Mouse (Mus musculus): ENCODE measurements around the gene Dnajc4. TPM values are rescaled to one million over a fixed set of nuclear protein-coding genes. Genes with fewer than 3 reads are reported as not detected.

Gene Dnajc4
- polyA plus RNA-seq (2014; fragmentation: Illumina TruSeq; extraction: RNeasy Lipid Tissue Mini Kit (QIAGEN cat#74804); ENCODE audit: low read depth, low replicate concordance), result not detected

DNA sequence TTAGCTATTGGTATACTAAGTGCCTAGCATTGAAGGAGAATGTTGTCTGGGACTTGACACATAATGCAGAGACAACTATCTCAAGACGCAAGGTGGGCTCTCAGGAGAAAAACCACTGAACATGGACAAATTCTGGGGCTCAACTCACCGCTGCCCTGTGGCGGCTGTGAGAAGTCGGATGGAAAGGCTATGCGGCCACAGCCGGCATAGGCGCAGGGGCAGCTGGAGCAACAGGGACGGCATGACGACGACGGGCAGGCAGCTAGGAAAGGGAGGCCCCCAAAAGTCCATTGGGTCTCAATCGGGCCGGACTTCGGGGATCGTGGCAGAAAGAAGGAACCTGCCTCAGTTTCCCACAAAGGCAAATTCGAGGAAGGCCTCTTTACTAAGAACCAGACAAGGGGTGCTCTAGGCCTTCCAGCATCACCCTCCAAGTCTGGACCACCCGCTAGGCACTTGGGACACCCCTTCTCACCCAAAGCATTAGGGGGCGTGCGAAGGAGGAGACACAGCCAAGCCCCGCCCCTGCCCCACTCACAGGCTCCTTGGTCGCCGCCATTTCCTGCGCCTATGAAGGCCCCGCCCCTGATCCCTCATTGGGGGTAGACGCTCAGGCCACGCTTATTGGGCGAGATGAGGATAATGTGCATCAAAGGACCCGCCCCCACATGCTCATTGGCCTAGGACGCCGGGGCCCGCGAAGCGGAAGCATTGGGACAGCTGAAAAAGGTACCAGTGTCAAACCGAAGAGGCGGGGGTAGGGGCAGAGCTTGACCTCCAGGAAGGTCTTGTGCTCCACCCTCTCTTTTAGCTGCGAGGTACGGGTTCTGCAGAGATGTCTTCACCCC, at the start of gene Dnajc4:
Gene Dnajc4, minus strand, starts transcription at position 562 of the 848 bp plus-strand sequence.

DNA sequence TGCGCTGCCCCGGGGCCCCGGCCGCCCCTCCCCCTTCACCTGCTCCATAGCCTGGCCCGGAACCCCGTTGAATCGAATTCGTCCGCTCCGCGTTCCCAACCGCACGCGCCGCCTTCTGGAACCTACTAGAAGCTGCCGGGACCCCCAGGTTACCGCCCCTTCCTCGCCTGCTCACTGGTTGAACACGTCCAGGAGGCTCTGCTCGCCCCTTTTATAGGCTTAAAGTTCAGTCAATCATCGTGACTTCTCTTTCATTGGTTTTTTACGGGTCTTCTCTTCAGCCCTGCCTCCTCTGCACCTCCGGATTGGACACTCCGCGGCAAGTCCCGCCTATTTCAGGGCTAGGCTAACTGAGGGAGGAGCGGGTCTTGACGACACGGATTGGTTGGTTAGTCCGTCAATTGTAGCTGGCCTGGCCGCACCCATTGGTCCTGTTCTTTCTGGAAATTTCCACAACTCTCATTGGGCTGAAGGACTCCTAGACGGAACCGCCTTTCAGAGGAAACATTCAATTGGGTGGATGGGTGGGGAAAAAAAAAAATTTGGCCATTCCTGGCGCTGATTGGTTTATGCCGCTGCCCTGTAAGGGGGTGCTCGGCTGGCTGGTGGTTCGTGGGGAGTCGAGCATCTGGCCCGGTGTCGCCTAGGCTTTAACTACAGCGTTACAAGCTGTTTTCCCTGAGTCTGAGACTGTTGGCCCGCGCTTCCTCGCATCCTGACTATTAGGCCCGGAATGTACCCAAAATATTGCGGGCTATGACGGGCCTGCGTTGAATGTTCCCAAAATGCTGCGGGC, 47.7 kb upstream of the Dnajc4 start, which contains the start of gene Stip1:
Gene Stip1, minus strand, starts transcription at position 127 of the 796 bp plus-strand sequence.

DNA sequence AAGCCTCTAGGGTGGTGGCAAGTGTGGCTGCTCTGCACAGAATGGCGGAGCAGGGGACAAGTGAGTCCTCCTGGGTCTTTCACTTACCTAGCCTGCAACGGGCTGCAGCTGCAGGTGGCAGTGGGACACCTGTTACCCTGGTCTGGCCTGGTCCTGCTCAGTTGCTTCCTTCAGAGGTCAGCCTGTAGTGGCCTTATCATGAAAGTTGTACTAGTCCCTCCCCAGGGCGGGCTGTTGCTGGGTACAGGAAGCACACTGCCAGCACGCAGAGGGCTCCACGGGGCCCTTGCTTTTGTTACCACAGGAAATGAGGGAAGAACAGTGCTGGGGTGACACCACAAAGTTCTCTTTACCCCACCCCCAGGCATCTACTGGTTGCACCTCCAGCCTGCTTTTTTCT, 26.8 kb upstream of the Dnajc4 start, which contains the start of gene Fermt3:
Gene Fermt3, minus strand, starts transcription at position 279 of the 400 bp plus-strand sequence.

DNA sequence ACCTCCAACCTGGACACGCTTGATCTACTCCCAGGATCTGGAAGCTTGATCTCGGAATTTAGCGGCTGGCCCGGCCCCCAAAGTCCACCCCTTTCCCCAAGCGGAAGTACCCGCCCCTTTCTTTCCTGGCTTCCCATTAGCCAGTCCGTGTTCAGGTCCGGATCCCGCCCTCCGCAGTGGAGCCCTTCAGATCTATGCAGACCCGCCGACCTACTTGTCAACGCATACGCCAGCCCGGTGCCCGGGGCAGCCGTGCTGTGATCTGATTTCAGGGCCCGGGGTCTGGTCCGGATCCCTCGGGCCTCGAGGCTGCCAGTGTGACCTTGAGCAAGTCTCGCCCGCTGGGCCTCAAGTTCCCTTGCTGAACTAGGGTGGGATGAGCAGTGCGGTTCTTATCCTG, 3.6 kb upstream of the Dnajc4 start, which contains the start of the genes Nudt22 and Trpt1:
Gene Nudt22, minus strand, starts transcription at position 112 of the 400 bp plus-strand sequence.
Gene Trpt1, plus strand, starts transcription at position 126 of the 400 bp plus-strand sequence.

DNA sequence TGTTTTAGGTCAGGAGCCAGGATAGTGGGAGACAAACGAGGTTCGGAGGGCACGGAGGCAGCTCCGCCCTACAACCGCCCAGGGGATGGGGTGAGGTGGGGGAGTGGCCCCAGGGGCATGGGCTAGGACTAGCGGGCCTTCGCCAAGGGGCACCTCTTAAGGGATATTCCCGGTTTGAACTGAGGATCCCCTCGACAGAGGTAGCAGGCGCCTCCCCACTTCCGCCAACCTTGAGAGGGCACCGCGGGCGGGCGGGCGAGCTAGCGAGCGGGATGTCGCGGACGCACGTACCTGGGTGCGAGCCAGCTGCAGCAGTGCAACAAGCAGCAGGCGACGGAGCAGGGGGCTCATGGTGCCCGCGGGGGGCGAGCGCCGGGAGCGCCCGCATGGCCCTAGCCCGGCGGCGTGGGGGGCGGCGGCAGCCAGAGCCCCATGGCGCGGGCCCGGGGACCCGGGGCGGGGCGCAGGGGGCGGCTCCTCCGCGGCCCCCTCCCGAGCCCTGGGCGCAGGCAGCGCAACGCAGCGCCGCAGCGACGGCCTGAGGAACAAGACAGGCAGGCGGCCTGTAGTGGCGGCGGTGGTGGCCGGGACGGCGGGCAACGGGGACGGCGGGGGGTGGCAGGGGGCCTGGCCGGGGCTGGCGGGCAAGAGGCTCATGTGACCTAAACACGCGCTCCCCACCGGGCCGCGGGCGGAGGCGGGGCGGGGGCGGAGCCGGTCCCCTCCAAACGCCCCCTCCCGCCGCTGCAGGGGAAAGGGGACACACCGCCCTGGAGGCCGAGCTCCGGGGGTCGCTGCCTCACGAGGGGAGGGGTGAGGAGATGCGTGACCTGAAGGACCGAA, 5.1 kb downstream of the Dnajc4 start, which contains the start of gene Vegfb:
Gene Vegfb, minus strand, starts transcription at position 591 of the 843 bp plus-strand sequence.

DNA sequence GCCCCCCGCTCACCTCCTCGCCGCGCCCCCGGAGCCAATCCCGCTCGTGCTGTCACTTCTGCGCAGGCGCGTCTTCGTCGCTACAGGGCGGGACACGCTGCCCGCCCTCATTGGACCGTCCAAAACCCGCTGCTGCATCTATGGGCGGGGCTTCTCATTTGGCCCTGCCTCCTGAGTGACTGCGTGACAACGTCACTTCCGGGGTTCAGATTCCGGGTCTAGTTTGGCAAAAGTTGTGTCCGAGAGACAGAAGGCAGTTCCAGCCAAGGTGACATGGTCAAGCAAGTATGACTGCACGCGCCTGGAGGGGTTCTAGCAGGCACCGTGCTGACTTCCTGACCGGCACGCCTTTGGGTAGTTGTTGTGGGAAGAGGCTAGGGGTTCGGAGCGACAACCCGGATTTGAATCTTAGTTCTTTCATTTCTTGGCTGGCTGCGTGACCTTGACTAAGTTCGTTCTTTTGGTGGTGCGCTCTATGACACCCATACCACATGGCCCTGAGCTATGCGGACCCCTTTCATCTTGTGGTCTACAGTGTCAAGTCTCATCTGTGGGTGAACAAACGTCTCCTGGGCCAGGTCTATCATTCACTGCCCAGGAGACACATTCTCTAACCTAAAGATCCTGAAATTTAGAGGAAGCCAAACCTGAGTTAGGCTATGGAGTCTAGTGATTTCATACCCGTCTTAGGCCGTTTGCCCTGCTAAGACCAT, 11.8 kb downstream of the Dnajc4 start, which contains the start of gene Fkbp2:
Gene Fkbp2, minus strand, starts transcription at position 121 of the 713 bp plus-strand sequence.

DNA sequence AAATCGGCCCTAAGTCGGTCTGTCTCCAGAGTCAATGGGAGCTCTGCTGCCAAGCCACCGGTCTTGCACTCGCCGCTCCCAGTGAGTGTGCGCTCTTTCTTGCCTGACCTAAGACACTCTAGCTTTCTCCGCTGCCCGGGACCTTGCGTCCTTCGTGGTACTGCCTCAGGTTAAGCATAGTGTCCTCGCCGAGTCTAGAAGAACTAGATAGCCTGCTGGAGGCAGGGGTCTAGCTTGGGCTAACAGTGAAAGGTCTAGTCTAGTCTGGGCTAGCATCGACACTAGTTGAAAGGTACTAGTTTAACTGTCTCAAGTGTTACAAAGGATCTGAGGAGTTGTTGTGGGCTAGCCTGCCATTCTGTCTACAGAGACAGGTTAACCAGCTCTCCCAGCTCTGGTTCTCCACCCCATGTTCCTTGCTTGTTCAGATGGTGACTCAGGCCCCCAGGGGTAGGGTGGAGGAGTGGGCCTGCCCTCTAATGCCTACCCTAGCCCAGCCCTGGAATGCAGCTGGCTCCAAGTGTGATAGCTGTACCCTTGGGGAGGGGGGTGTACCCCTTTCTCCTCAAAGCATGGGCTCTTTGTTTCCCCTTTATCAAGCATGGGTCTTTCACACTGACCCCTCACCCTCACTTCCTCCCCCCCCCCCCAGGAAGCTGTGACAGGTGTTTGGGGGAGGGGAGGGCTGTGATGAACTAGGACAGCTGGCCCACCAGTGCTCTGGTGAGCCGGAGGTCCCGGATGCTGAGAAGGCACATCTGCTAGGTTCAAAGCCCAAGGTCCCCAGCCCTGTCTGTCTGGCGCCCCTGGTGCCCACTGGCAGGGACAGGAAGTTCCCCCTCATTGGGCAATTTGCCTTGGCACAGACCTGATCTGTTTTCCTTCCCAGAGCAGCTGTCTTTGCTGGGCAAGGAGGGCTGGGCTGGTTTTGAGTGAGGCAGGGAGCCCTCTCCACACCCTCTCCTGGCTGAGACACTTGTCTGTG, 16.5 kb downstream of the Dnajc4 start, which contains the start of gene Plcb3:
Gene Plcb3, minus strand, starts transcription at position 934 of the 985 bp plus-strand sequence.

DNA sequence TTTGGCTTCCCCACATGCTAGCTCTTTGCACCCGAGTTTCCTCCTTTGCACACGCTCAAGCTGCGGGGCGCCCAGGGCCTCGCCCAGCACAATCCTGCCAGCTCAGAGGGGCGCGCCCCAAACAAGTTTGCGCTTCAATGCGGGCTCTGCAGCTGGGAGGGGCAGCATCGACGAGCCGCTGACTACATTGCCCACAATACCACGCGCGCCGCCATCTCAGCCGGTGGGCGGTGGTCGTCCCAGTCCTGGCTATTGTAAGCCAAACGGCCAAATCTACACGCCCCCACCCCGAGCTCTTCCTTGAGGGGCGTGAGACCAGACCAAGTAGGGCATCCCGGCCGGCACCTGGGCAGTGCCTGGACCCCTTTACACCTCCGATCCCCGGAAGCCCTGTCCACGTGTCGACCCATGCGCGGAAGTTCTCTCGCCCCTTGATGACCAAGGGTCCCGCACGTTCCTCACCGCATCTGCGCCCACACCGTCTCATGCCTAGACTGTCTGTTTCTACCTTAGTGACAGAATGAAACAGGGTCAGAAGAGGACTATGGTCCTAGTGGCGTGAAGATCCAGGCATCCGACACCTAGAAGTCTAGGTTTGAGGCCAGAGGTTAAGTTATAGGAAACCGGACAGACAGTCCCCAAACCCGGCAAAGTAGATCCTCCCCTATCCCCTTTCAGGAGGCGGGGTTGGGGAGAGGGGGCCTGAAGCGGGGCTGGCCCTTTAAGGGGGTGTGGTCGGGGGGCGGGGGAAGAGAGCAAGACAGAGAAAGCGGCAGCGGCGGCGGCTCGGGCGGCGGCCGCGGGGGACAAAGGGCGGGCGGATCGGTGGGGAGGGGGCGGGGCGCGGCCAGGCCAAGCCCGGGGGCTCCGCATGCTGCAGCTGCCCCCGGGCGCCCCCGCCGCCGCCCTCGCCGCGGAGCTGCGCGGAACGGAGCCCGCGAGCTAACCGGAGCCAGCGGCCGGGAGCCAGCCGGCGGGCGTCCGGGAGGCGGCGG, 17.9 kb downstream of the Dnajc4 start, which contains the start of gene Ppp1r14b:
Gene Ppp1r14b, plus strand, starts transcription at position 758 of the 995 bp plus-strand sequence.

DNA sequence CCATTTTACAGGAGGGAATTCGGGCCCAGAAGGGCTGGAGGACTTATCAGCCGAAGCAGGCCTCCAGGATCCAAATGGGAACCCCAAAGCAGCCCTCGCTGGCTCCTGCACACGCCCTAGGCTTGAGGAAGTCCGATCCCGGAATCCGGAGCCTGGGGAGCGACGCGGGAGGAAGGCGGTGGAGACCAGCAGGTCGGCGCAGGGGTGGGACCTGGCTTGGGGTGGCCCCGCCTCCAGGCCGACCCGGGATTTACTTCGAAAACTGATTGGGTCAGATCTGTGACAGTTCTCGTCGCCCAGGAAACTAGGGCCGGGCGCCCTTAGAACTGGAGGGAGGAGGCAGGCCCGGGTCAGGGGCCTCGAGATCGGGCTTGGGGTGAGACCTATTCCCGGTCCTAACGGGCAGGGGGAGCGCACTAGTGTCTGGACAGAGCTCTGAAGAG, 50.1 kb downstream of the Dnajc4 start, which contains the start of gene Gpr137:
Gene Gpr137, minus strand, starts transcription at position 232 of the 443 bp plus-strand sequence.

DNA sequence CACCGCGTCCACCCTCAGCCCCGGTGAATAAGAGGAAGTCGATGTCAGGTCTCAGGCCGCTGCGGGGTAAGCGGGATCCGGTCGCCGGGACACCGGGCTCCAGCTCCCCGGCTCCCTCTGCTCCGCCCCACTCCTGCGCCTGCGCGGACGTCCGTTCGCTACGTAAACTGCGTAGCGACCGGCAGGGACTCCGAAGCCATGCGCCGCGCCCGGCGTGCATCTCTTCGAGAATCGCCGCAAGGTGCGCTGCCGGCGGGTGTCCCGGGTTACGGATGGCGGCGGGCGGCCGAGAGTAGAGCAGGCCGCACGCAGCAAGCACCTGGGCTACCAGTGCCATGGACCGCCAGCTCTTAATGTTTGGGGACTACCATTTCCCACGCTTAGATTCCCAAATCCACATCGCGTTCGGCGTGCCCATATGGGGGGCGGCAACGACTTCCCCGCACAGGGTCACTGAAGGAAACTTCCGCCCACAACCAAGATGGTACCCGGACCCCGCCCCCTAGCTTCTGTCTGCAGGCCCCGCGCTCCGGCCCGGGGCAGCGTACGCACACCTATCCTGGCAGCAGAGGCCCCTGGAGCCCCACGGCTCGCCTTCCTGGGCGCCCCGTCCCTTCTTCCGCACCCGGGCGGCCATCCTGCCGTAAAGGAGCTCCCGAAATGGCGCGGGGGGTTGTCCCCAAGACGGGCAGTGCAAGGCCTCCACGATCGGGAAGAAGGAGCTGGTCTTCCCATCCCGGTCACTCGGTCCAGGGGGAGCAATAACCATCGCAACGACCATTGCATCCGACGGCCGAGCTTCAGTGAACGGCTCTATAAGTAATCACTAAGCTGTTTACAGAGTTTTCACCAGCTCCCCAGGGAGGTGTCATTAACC, 50.8 kb downstream of the Dnajc4 start, which contains the start of gene Bad:
Gene Bad, plus strand, starts transcription at position 490 of the 877 bp plus-strand sequence.

Other genes starting within 250 kb of the Dnajc4 start
- not detected for gene Rps6ka4, start 151.9 kb downstream of the Dnajc4 start, polyA plus RNA-seq (2014; fragmentation: Illumina TruSeq; extraction: RNeasy Lipid Tissue Mini Kit (QIAGEN cat#74804); ENCODE audit: low read depth, low replicate concordance)
- gene Ccdc88b, start 134.4 kb downstream of the Dnajc4 start, polyA plus RNA-seq (2014; fragmentation: Illumina TruSeq; extraction: RNeasy Lipid Tissue Mini Kit (QIAGEN cat#74804); ENCODE audit: low read depth, low replicate concordance), result not detected
- 9.6 TPM for gene Trmt112, start 82.9 kb downstream of the Dnajc4 start, polyA plus RNA-seq (2014; fragmentation: Illumina TruSeq; extraction: RNeasy Lipid Tissue Mini Kit (QIAGEN cat#74804); ENCODE audit: low read depth, low replicate concordance)
- gene Prdx5, start 82.5 kb downstream of the Dnajc4 start, polyA plus RNA-seq (2014; fragmentation: Illumina TruSeq; extraction: RNeasy Lipid Tissue Mini Kit (QIAGEN cat#74804); ENCODE audit: low read depth, low replicate concordance), result 22.6 TPM
- 16.9 TPM for gene Esrra, start 70.8 kb downstream of the Dnajc4 start, polyA plus RNA-seq (2014; fragmentation: Illumina TruSeq; extraction: RNeasy Lipid Tissue Mini Kit (QIAGEN cat#74804); ENCODE audit: low read depth, low replicate concordance)
- gene Catsperz, start 67.2 kb downstream of the Dnajc4 start, polyA plus RNA-seq (2014; fragmentation: Illumina TruSeq; extraction: RNeasy Lipid Tissue Mini Kit (QIAGEN cat#74804); ENCODE audit: low read depth, low replicate concordance), result not detected
- not detected for gene Kcnk4, start 58.1 kb downstream of the Dnajc4 start, polyA plus RNA-seq (2014; fragmentation: Illumina TruSeq; extraction: RNeasy Lipid Tissue Mini Kit (QIAGEN cat#74804); ENCODE audit: low read depth, low replicate concordance)
- 1.6 TPM for gene Bad, start 50.7 kb downstream of the Dnajc4 start, polyA plus RNA-seq (2014; fragmentation: Illumina TruSeq; extraction: RNeasy Lipid Tissue Mini Kit (QIAGEN cat#74804); ENCODE audit: low read depth, low replicate concordance)
- 0.73 TPM for gene Gpr137, start 50.1 kb downstream of the Dnajc4 start, polyA plus RNA-seq (2014; fragmentation: Illumina TruSeq; extraction: RNeasy Lipid Tissue Mini Kit (QIAGEN cat#74804); ENCODE audit: low read depth, low replicate concordance)
- 4.9 TPM for gene Ppp1r14b, start 17.6 kb downstream of the Dnajc4 start, polyA plus RNA-seq (2014; fragmentation: Illumina TruSeq; extraction: RNeasy Lipid Tissue Mini Kit (QIAGEN cat#74804); ENCODE audit: low read depth, low replicate concordance)
- 16.1 TPM for gene Plcb3, start 16.1 kb downstream of the Dnajc4 start, polyA plus RNA-seq (2014; fragmentation: Illumina TruSeq; extraction: RNeasy Lipid Tissue Mini Kit (QIAGEN cat#74804); ENCODE audit: low read depth, low replicate concordance)
- 7.6 TPM for gene Fkbp2, start 12.1 kb downstream of the Dnajc4 start, polyA plus RNA-seq (2014; fragmentation: Illumina TruSeq; extraction: RNeasy Lipid Tissue Mini Kit (QIAGEN cat#74804); ENCODE audit: low read depth, low replicate concordance)
- gene Vegfb, start 4.9 kb downstream of the Dnajc4 start, polyA plus RNA-seq (2014; fragmentation: Illumina TruSeq; extraction: RNeasy Lipid Tissue Mini Kit (QIAGEN cat#74804); ENCODE audit: low read depth, low replicate concordance), result 6.6 TPM
- gene Nudt22, start 3.5 kb upstream of the Dnajc4 start, polyA plus RNA-seq (2014; fragmentation: Illumina TruSeq; extraction: RNeasy Lipid Tissue Mini Kit (QIAGEN cat#74804); ENCODE audit: low read depth, low replicate concordance), result not detected
- 1.1 TPM for gene Trpt1, start 3.6 kb upstream of the Dnajc4 start, polyA plus RNA-seq (2014; fragmentation: Illumina TruSeq; extraction: RNeasy Lipid Tissue Mini Kit (QIAGEN cat#74804); ENCODE audit: low read depth, low replicate concordance)
- 0.38 TPM for gene Fermt3, start 26.9 kb upstream of the Dnajc4 start, polyA plus RNA-seq (2014; fragmentation: Illumina TruSeq; extraction: RNeasy Lipid Tissue Mini Kit (QIAGEN cat#74804); ENCODE audit: low read depth, low replicate concordance)
- 30.8 TPM for gene Stip1, start 47.4 kb upstream of the Dnajc4 start, polyA plus RNA-seq (2014; fragmentation: Illumina TruSeq; extraction: RNeasy Lipid Tissue Mini Kit (QIAGEN cat#74804); ENCODE audit: low read depth, low replicate concordance)
- gene Macrod1, start 64.2 kb upstream of the Dnajc4 start, polyA plus RNA-seq (2014; fragmentation: Illumina TruSeq; extraction: RNeasy Lipid Tissue Mini Kit (QIAGEN cat#74804); ENCODE audit: low read depth, low replicate concordance), result 2.6 TPM
- gene Flrt1, start 113.2 kb upstream of the Dnajc4 start, polyA plus RNA-seq (2014; fragmentation: Illumina TruSeq; extraction: RNeasy Lipid Tissue Mini Kit (QIAGEN cat#74804); ENCODE audit: low read depth, low replicate concordance), result 0.25 TPM
- 28.8 TPM for gene Otub1, start 213.7 kb upstream of the Dnajc4 start, polyA plus RNA-seq (2014; fragmentation: Illumina TruSeq; extraction: RNeasy Lipid Tissue Mini Kit (QIAGEN cat#74804); ENCODE audit: low read depth, low replicate concordance)
- 141 TPM for gene Cox8a, start 225.0 kb upstream of the Dnajc4 start, polyA plus RNA-seq (2014; fragmentation: Illumina TruSeq; extraction: RNeasy Lipid Tissue Mini Kit (QIAGEN cat#74804); ENCODE audit: low read depth, low replicate concordance)
- 12.0 TPM for gene Naa40, start 248.6 kb upstream of the Dnajc4 start, polyA plus RNA-seq (2014; fragmentation: Illumina TruSeq; extraction: RNeasy Lipid Tissue Mini Kit (QIAGEN cat#74804); ENCODE audit: low read depth, low replicate concordance)